Mouse (Mus musculus): ENCODE results near the gene Gm10401. TPM values are rescaled to one million over a fixed set of nuclear protein-coding genes. Genes with fewer than 3 reads are reported as not detected.

Gene Gm10401
- total RNA-seq (2021): not detected
- long read RNA-seq, experiment 1: 0 reads
- long read RNA-seq, experiment 2: 0 reads

DNA sequence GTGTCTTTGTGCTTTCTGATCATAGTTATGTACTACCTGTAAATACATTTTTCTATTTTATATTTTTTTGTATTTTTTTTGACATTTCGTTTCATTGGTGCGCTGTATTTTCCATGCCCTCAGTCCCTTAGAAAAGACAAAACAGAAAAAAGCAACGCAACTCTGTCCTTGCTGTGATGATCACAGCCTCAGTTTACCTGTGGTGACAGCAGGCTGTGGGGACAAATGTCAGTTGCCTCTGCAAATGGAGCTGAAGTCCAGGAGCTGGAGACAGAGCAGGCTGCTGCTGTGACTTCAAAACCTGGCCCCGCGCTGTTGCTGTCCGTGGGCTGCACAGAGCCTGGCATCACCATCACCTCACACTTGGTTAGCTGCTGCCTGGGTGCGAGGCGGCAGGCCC, at the start of gene Gm10401:
Gene Gm10401 (minus strand): TSS at position 101 of the 400 bp plus-strand sequence.
- intact Hi-C loops (cut with DNase I): no loop called here
- no peak for DNase-seq

DNA sequence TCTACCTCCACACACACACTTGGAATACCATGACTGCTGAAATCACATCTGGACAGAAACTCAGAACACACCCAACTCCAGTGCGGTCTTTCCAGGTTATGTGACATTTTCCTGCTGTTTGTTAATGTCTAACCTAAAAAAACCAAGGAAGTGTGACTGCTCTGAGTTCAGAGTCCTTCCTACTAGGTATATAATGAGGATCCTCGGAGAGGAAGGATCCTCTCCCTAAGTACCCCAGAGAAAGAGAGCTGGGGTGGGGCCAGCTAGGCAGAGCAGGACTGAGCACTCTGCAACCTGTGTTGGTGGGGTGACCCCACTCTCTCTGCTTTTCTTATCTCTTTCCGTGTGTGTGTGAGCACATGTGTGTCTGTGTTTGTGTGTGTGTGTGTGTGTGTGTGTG, 49.3 kb upstream of the Gm10401 start:
- intact Hi-C loops (cut with DNase I): no loop called here
- no peak for DNase-seq

DNA sequence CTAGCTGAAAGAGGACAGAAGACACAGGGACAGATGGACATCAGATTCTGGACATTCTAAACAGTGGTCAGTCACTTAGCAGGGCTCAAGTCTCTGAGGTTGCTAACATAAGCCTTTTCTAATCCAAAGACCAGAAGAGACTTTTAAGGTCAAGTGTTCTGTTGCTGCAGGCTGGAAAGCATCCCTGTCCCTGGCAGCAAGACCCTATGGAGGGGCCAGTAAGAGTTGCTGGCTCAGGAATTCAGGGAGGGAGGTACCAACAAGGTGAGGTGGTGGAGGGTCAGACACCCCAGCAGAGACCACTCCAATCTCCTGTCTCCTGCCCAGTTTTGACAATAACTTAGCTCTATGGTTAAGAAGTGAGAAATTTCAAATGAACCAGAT, 48.6 kb upstream of the Gm10401 start:
- no peak for DNase-seq
- intact Hi-C loops (cut with DNase I): no loop called here

DNA sequence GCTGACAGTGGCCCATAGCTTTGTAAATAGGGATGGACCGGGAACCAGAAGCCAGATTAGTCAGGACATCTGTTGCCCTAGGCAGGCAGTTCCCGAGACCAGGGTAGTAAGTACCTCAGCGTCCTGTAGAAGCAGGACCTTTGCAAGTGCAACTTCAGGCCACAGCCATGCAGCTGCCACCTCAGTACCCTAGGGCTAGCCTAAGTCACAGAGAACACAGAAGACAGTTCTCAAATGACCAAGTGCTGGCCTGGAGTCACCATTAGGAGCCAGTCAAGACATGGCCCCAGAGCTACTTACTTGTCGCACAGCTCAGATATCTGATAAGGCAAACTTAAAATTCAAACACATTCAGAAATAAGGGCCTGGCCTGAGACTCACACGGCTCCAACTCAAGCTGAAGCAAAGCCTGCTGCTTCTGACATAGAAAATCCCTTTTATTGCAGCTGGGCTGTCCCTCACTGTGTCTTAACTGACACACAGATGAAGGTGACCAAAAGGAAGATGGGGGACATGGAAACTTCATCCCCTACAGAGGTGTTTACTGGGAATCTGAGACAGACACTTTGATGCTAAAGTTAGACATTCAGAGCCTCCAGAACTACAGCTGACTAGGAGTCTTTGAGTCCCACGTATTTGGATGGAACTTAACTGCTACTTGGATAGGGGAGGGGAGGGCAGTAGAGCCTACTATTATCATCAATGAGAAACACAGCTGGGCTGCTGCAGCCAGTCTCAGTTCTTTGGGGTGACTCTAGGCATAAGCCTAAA, 48.1 kb upstream of the Gm10401 start:
- intact Hi-C loops (cut with DNase I): no loop called here
- no peak for DNase-seq

DNA sequence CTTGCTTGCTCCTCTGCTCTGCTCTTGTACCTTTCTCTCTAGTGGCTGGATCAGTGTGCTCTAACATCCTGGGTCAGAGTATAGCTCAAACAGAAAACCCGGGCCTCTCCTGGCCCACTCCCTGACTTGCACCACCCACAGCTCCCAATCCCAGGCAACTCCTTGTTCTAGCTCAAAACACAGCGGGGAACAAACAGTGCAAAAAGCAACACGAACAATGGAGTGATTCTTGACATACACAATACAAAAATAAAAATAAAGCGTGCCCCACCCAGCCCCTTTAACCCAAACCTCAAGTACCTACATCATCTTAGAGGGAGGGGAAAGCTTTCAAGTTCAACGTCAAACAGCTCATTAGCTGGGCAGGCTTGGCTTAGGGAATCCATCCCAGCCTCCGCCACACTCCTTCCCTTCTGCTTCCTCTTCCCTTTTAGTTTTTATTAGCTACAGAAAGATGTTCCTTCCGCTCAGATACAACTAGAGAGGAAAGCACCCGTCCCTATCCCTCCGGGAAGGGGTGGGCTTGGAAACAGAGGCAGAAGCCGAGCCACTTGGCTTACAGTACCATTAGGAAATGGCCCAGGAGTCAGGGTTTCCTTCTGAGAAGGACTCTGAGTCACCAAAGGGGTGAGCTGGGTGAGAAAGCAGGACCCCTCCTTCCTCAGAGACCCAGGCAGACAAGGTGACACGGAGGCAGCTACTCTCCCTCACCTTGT, 47.3 kb upstream of the Gm10401 start:
- DNase-seq: peak in 1 of 2 experiments; percentile 11
- intact Hi-C loops (cut with DNase I): no loop called here

DNA sequence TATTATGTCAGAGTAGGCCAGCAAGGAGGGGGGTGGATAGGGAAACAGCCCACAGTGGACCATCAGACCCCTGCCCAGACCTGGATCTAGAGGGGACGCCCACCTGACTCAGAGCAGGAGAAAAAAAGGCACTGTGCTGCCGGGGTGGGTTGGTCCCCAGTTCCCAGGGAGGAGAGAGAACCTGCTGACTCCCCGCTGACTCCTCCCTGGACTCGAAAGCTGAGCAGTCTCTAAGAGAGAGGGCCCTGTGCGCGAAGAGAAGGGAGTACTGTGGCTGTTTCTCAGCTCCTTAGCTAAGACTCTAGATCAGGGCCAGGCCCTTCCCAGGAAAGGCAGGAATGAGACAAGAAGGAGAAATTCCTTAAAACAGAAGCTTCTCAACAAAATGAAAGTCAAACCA, 46.4 kb upstream of the Gm10401 start:
- intact Hi-C loops (cut with DNase I): no loop called here
- peak in 1 of 2 experiments; percentile 3 for DNase-seq

DNA sequence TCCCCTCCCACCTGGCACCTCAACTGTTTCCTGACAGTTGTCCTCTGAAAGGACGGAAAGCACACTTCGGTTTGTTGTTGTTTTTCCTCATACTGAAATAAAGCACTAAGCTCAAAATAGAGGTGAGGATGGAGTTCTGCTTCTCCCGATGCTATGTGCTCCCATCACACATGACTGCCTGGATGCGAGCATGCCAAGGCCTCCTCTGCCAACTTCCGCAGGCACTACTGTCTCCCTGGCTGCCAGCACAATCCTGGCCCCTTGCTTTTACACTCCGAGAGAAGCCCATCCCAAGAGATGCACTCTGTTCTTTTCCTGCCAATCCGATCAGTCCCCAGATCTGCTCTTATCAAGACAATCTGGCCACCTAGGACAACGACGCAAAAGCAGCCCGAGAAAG, 45.5 kb upstream of the Gm10401 start:
- peak in 1 of 2 experiments; percentile 15 for DNase-seq
- intact Hi-C loops (cut with DNase I): no loop called here

DNA sequence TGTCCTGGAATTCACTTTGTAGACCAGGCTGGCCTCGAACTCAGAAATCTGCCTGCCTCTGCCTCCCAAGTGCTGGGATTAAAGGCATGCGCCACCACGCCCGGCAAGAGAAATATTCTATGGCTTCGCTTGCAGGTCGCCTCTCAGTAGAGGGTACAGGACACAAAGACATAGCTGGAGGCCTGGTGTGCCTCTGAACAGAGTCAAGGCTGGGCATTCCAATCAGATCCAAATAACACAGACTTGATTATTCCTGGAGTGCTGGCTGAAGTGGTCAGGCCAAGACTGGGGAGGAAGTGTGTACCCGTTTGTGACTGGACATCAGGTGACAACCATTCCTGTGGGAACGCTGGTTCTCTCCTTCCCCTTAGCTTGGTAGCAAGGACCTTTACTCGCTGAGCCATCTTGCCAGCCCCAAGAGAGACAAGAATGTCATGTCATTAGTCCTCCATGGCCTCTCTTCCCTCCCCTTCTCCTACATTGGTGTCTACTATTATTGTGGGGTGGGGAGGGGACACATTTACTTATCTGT, 44.1 kb upstream of the Gm10401 start:
- DNase-seq: no peak
- intact Hi-C loops (cut with DNase I): no loop called here

DNA sequence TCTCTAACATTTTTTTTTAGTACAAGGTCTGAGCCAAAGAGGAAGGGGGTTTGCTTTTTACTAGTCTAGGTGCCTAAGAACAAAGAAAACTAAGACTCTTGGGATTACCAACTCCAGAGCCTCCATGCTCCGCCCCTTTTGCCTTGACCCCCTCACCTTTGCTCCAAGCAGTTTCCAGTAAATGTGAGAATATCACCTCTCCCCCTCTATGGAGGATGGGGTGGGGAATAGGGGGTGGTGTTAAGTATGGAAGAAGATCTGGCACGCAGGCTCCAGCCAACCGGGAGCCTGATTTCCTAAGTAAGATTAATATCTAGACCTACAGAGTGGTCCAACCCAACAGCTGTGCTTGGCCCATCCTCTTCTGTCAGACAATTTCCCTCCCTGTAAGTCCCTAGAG, 42.6 kb upstream of the Gm10401 start:
- intact Hi-C loops (cut with DNase I): no loop called here
- DNase-seq: peak in 1 of 2 experiments; percentile 6

DNA sequence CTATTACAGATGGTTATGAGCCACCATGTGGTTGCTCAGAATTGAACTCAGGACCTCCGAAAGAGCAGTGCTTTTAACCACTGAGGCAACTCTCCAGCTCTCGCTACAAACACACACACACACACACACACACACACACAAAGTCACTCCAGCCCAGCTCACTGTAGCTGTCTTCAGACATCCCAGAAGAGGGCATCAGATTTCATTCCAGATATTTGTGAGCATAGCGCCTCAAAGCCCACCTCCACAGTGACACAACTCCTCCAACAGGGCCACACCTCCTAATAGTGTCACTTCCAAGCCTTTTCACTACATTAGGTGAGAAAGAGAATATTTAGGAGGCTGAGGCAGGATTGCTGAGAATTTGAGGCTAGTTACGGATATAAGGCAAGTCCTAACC, 41.0 kb upstream of the Gm10401 start:
- no peak for DNase-seq
- intact Hi-C loops (cut with DNase I): no loop called here

DNA sequence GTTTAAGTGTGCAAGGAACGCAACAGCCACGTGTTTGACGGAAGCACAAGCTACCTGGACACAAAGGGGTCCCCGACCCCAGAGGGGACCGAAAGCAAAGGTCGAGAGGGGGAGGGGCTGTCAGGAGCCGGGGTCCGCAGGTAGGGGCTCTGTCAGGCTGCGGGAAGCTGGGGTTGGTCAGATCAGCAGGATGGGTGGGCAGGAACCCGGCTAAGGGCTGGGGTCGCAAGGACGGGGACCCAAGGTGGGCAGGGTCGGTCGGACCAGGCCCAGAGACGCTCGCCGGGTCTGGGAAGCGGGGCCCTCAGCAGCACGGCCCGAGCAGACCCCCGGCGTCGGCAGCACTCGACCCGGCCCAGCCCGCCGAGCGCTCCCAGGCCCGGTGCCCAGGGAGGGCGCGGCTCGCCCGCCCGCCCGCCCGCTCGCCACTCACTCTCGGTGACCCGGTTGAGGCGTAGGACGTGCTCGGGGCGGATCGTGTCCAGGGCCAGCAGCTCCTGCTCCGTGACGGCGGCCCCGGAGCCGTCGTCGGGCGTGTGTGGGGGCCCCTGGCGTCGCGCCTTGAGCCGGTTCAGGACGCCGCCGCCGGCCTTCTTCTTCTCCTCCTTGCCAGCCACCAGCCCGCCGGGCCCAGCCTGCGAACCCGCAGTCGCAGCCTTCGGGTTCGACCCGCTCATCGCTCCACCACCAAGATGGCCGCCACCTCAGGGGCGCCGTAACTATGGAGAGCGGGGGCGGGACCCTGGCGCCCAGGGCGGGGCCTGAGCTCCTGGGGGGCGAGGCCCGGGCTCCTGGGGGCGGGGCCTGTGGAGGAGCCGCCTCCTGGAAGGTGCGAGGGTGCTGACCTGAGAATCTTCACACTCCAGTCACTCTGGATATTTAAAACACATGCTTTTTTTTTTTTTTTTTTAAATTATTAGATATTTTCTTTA, 36.4 kb upstream of the Gm10401 start, which contains the start of gene Unc119b:
Gene Unc119b (minus strand): TSS at position 742 of the 932 bp plus-strand sequence.
- intact Hi-C loops (cut with DNase I): no loop called here
- DNase-seq: peak; percentile 84 to 88

DNA sequence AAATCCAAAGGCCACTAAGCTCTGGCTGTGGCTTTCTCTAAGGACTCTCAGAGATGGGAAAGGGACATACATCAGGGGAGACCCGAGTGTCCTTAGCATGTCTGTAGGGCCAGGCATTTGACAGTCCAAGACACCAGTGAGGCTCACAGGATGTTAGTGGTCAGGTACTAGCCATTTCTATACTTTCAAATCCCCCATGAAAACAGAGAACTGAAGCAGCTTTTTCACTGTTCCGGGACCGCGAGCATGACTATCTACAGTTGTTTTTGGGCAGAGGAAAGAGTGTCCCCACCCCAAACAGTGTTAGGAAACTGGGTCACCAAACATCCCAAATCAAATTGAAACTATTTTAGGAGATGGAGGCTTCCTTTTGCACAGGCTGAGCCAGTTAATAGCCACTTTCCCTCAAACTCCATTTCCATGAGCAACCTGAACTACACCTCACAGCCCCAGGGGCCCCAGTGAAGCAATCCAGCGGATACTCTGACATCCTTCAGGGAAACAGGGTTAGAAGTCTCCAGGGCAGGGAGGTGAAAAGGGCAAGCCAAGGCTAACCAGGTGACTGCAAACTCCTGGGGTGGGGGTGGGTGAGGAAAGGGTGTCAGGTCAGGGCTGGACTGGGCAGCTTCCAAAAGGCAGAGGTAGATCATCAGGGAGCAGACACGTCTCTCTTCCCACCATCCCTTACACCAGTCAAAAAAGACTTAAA, 35.4 kb upstream of the Gm10401 start:
- no peak for DNase-seq
- intact Hi-C loops (cut with DNase I): no loop called here

DNA sequence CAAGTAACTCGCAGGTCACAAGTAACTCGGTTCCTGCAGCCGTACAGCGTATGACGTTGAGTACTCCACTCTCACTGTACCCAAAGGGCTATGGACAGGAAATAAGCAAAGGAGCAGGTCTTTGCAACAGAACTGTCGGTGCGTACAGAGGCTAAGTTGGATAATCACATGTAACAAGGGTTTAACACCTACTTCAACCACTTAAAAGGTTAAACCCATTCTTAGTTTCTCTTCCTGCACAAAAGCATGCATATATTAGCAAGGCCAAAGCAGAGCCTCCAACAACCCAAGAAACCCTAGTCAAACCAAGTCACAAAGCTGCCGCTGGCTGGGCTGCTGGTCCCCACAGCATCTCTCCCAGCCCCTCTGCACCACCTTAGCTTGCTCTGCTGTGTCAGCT, 34.4 kb upstream of the Gm10401 start:
- intact Hi-C loops (cut with DNase I): no loop called here
- no peak for DNase-seq

DNA sequence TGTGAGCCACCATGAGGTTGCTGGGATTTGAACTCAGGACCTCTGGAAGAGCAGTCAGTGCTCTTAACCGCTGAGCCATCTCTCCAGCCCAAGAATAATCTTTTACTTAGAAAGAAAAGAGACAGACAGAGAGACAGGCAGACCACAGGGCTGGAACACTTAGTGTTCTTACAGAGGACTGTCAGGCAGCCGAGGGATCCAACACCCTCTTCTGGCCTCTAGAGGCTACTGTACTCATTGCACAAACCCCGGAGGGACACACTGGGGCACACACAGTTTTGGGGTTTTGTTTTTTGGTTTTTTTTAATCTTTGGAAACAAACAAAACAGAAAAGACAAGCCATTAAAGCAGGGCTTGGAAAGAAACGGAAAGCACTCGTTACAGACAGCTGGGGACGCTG, 31.2 kb upstream of the Gm10401 start:
- DNase-seq: no peak
- intact Hi-C loops (cut with DNase I): loop anchor here (5.0 kb wide), 1 partner anchor 108 kb away; the partner anchor contains the start of gene Pop5

DNA sequence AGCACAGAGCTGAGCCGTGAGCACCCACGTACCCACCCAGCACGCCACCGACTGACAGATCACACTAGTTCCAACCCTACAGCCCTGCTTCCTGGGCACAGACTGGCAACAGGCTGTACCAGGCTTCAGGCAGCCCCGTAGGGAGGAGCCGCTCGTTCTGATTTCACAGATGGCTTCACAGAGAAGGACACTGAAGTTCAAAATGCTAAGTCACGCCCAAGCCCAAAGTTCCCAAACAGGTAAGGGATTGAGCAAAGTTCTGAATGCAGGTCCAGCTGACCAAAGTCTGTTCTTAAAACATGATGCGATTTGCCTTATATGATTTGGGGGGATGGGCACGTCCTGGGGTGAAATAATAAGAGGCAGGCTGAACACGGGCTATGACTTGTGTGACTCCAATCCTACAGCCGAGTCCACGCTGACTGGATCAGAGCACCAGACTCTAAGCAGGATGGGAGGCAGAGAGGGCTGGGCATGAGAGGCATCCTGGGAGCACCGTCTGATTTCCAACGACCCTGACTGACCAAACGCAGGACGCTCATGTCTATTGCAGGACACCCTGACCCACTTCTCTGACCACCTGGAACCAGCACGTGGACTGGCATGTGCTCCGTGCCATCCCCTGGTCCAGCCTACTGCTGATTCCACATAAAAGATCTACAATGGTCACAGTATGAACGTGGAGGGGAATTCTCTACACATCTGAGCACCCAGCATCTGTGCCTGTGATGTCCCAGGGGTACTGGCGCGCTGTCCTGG, 29.5 kb upstream of the Gm10401 start:
- intact Hi-C loops (cut with DNase I): loop anchor here (5.0 kb wide), 1 partner anchor 110 kb away; the partner anchor contains the start of gene Pop5
- DNase-seq: no peak

DNA sequence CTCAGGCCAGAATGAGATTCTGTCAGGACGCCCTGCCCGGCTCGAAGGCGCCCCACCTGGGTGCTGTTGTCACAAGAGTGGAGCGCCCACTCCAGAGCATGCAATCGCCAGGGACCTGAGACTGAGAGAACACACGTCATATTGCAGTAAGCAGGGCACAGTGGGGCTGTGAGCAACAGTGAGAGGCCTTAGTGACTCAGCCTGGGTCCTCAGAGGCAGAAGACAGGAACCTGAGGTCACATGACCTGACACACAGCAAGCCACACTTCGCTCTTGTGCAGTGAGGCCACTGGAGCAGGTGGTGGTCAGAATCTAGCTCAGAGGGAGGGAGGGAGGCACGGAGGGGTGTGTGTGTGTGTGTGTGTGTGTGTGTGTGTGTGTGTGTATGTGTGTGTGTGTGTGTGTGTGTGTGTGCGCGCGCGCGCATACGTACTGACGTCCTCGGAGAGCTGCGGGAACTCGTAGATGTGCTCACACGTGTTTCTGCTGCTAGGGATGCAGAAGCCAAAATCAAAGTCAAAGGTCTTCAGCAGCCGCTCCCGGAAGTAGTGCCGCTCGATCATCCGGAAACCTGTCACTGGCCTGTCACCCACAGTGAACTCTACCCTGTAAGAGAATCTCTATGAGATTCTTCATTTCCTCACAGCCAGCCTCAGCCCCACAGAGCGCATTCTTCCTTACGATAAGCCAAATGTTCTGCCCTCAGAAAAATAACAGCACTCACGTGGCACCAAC, 28.6 kb upstream of the Gm10401 start:
- no peak for DNase-seq
- intact Hi-C loops (cut with DNase I): loop anchor here (5.0 kb wide), 1 partner anchor 111 kb away; the partner anchor contains the start of gene Pop5

DNA sequence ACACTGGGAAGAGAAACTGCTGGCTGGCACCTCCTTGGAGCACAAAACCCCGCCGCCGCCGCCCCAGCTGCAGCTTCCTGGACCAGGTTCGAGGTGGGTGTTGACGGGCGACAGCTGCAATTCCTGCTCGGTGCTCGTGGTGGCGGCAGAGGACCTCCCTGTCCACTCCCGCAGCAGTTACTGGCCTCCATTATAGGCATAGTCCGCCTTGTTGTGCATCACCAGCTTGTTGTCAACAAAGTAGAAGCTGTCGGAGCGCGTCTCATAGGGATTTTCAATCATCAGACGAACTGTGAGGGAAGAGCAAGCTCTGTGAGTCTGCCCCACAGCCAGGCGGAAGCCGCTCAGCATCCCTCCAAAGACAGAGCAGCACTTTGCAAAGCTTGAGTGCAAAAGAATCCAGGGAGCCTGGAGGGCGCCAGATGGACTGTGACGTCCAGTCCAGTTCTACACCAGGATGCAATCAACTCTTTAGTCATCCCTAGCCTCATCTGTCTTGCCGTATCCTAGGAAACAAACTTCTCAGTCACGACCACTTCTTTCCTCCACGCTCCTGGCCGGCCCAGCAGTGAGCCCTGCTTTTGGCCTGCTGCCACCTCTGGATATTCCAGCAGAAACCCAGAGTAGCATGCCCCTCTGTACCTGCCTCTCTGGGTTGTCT, 27.2 kb upstream of the Gm10401 start:
- peak; percentile 80 to 83 for DNase-seq
- intact Hi-C loops (cut with DNase I): loop anchor here (1.0 to 5.0 kb wide), 2 partner anchors 38 to 112 kb away; partner anchors contain the start of gene Pop5

All from gastrocnemius, postnatal 36 days (tissue).